Mouse (Mus musculus) CD4-positive, CD25-positive, alpha-beta regulatory T cell, adult 4 months (primary cell): Measurements from ENCODE around the gene Slc30a10. TPM values are rescaled to one million over a fixed set of nuclear protein-coding genes. Genes with fewer than 3 reads are reported as not detected.

Source experiments
- polyA plus RNA-seq, 2 experiments: library from polyadenylated mRNA; unstranded; fragments of 100-300 nt; shearing (Covaris generic); gene quantifications; one replicate each; pipeline ENCODE4 v1.2.1; 2017

Gene Slc30a10
- polyA plus RNA-seq, 2 experiments from 2014 or later: not detected

Other genes starting within 250 kb of the Slc30a10 start
- 10 to 100 TPM in 1 of 2 experiments, 1 to 10 TPM in 1; 5.3 to 11.6 TPM for gene Iars2, start 125.5 kb upstream of the Slc30a10 start, polyA plus RNA-seq
- gene Bpnt1, start 122.7 kb upstream of the Slc30a10 start, polyA plus RNA-seq: 10 to 100 TPM; 15.4 to 18.1 TPM
- gene Eprs, start 91.8 kb upstream of the Slc30a10 start, polyA plus RNA-seq: 100 to 1,000 TPM; 108 to 114 TPM